Mouse (Mus musculus) urinary bladder, postnatal 36 days (tissue): Measurements from ENCODE around the gene Il17rb.
A peak's percentile ranks its signal among the peaks of the same experiment; 100 is the strongest.

Experiments
- DNase-seq, 2 experiments: peaks; one replicate each; pipeline ENCODE4 v3.0.0; 2022; ENCODE audit warnings: low spot score in 2 of 2, mixed read lengths in 1 of 2

The Il17rb gene

GRCm38 (mm10) chr14:30008733-30009575 is at the start of gene Il17rb, which contains the start of gene Chdh:
Il17rb (minus strand) TSS chr14:30008896.
Chdh (plus strand) TSS chr14:30009023.
- peak; percentile 46 to 65 for DNase-seq

GRCm38 (mm10) chr14:30056031-30056766 is 47.5 kb upstream of the Il17rb start:
- no peak for DNase-seq

- no peak for DNase-seq
Measured at GRCm38 (mm10) chr14:30054922-30055321, 46.2 kb upstream of the Il17rb start.

GRCm38 (mm10) chr14:30050280-30050679 is 41.6 kb upstream of the Il17rb start:
- no peak for DNase-seq

GRCm38 (mm10) chr14:30048049-30048448 is 39.4 kb upstream of the Il17rb start:
- no peak for DNase-seq

- DNase-seq, result no peak
Measured at GRCm38 (mm10) chr14:30046976-30047375, 38.3 kb upstream of the Il17rb start.

GRCm38 (mm10) chr14:30045704-30046220 is 37.1 kb upstream of the Il17rb start:
- no peak for DNase-seq

GRCm38 (mm10) chr14:30045239-30045638 is 36.5 kb upstream of the Il17rb start:
- DNase-seq, result peak; percentile 12 to 13

- DNase-seq, result no peak
Measured at GRCm38 (mm10) chr14:30043356-30043940, 34.8 kb upstream of the Il17rb start.

GRCm38 (mm10) chr14:30041836-30042235 is 33.1 kb upstream of the Il17rb start:
- DNase-seq, result no peak

GRCm38 (mm10) chr14:30039413-30039812 is 30.7 kb upstream of the Il17rb start:
- DNase-seq, result no peak

- no peak for DNase-seq
Measured at GRCm38 (mm10) chr14:30038431-30038830, 29.7 kb upstream of the Il17rb start.

- DNase-seq, result no peak
Measured at GRCm38 (mm10) chr14:30033405-30033804, 24.7 kb upstream of the Il17rb start.

GRCm38 (mm10) chr14:30027378-30027777 is 18.7 kb upstream of the Il17rb start:
- DNase-seq, result no peak

GRCm38 (mm10) chr14:30024387-30024786 is 15.7 kb upstream of the Il17rb start:
- DNase-seq, result no peak

- DNase-seq, result no peak
Measured at GRCm38 (mm10) chr14:30022471-30022870, 13.8 kb upstream of the Il17rb start.

- DNase-seq, result no peak
Measured at GRCm38 (mm10) chr14:30019792-30020575, 11.3 kb upstream of the Il17rb start.

GRCm38 (mm10) chr14:30019375-30019774 is 10.7 kb upstream of the Il17rb start:
- no peak for DNase-seq

- DNase-seq, result no peak
Measured at GRCm38 (mm10) chr14:30018846-30019245, 10.2 kb upstream of the Il17rb start.

- DNase-seq, result peak in 1 of 2 experiments; percentile 25
Measured at GRCm38 (mm10) chr14:30018463-30018801, 9.7 kb upstream of the Il17rb start.

GRCm38 (mm10) chr14:30017794-30018462 is 9.2 kb upstream of the Il17rb start:
- DNase-seq, result no peak
